Mouse (Mus musculus): ENCODE results near the gene Slc39a3. TPM values are rescaled to one million over a fixed set of nuclear protein-coding genes. Genes with fewer than 3 reads are reported as not detected.
A peak's percentile ranks its signal among the peaks of the same experiment; 100 is the strongest.

The Slc39a3 gene
- polyA plus RNA-seq, 1 experiment from 2014 or later: 15.4 TPM

DNA sequence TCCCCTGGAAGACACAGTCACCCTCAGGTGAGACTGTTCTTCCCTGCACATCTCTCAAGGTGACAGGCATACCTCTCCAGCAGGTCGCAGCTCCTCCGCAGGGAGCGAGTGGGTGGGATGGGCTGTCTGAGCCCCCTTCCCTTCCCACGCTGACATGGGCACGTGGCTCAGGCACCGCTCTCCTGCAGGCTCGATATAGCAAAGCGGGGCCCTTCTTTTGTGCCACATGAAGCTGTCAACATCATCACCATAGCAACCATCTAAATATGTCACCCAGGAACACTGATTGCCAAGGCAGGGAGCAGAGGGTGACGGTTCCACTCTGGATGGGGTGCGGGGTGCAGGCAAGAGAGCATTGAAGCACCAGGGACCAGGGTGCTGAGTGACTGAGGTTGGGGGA, 36.1 kb downstream of the Slc39a3 start:
- 48% methylated on average over 10 of the region's 10 CpGs for WGBS
- Histone ChIP-seq H3K9ac (replicated peaks; ENCODE audit: low read depth) (no peak overlapping the region), H3K4me2 (replicated peaks; ENCODE audit: low read depth, low read length) (no peak overlapping the region), H3K36me3 (ENCODE audit: insufficient read depth, low read length) (no peaks in the 10 kb centered on the region), H3K4me1 (ENCODE audit: insufficient read depth, low read depth, low read length) (no peaks in the 10 kb centered on the region), H3K9me3 (ENCODE audit: low read length) (no peaks in the 10 kb centered on the region), H3K27ac (ENCODE audit: low read length) (no peak overlapping the region), H3K4me3 (ENCODE audit: low read depth, low read length) (no peak overlapping the region), H3K27me3 (replicated peaks; ENCODE audit: insufficient read depth, low read length) (no peaks in the 10 kb centered on the region)
- ATAC-seq: no peak
- TF ChIP-seq EP300 (IDR thresholded peaks at IDR 0.05): no peak
- TF ChIP-seq CTCF (IDR thresholded peaks at IDR 0.05): no peak
- DNase-seq (ENCODE audit: low spot score): no peak

DNA sequence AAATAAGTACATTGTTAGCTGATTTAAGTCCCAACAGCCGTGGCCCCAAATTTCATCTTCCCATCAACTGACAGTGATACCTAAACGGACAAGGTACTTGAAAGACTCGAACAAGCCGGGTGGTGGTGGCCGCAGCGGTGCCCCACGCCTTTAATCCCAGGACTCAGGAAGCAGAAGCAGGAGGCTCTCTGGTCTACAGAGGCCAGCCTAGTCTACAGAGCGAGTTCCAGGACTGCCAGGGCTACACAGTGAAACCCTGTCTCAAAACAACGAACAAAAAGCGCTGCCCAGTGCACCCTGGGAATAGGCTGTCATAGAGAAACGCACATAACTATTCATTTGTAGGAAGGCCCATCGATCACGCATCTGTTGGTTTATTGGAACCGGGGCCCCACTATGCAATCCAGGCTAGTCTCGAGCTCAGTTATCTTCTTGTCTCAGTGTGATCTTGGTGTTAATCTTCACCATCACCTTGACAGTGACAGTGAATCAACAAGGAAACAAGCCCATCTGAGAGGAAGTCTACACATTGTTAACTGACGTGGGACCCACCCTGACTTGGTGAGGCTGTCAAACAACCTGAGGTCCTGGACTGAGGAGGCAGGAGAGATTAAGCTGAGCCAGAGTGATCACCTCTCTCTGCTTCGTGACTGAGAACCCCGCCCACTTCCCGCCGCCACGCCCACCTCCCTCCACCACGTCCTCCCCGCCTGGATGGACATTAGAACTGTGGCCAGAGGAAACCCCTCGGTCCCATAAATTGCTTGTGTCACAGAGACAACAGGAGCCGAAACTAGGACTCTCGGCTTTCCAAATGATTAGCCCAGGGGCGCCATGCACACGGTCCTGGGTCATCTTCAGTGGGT, 36.8 kb downstream of the Slc39a3 start:
- no peak overlapping the region for H3K4me2 ChIP-seq (replicated peaks; ENCODE audit: low read depth, low read length)
- no peaks in the 10 kb centered on the region for H3K27me3 ChIP-seq (replicated peaks; ENCODE audit: insufficient read depth, low read length)
- ATAC-seq (no peak), DNase-seq (ENCODE audit: low spot score) (no peak)
- no peak overlapping the region for H3K27ac ChIP-seq (ENCODE audit: low read length)
- no peaks in the 10 kb centered on the region for H3K36me3 ChIP-seq (ENCODE audit: insufficient read depth, low read length)
- TF ChIP-seq EP300 (IDR thresholded peaks at IDR 0.05) (no peak), CTCF (IDR thresholded peaks at IDR 0.05) (no peak)
- WGBS: 40% methylated on average over 28 of the region's 28 CpGs
- no peak overlapping the region for H3K4me3 ChIP-seq (ENCODE audit: low read depth, low read length)
- no peaks in the 10 kb centered on the region for H3K9me3 ChIP-seq (ENCODE audit: low read length)
- H3K9ac ChIP-seq (replicated peaks; ENCODE audit: low read depth): no peak overlapping the region
- H3K4me1 ChIP-seq (ENCODE audit: insufficient read depth, low read depth, low read length): no peaks in the 10 kb centered on the region

DNA sequence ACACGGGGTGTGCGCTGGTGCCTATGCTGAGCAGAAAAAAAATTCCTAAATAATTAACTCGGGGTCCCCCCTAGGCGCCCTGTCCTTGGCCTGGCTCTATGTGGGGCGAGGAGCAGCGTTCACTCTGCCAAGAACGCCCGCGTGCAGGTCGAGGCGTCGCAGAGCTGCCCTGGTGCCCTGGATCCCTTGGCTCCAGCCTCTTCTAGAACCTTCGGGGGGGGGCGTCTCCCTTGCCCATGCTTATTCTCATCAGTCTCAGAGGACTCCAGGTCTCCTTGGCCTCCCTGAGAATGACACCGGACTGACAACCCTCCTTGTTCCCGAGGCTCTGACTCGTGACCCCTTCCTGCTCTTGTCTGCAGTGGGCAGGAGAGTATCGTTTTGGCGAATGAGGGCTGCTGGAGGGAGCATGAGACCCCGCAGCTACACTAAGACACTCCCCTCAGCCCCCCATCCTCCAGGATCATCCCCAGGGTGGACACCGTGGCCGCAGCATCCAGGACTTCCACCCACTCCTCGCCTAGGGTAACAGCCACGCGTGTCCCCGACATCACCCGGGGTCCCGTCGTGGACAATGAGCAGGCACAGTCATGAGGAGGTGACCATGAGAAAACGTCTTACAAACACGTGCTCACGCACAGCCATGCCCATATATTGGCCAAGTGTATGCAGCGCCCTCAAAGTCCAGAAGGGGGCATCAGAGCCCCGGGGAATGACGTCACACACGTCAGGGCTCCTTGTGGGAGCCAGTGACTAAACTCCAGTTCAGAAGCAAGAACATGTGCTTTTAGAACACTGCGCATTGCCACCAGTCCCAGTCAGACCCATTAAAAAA, 37.6 kb downstream of the Slc39a3 start:
- Histone ChIP-seq H3K9ac (replicated peaks; ENCODE audit: low read depth) (no peak overlapping the region), H3K27me3 (replicated peaks; ENCODE audit: insufficient read depth, low read length) (0 out of 2 replicates have a peak, but pooled peaks cover 5% of the 10 kb centered on the region), H3K4me2 (replicated peaks; ENCODE audit: low read depth, low read length) (no peak overlapping the region), H3K4me3 (ENCODE audit: low read depth, low read length) (no peak overlapping the region), H3K9me3 (ENCODE audit: low read length) (no peaks in the 10 kb centered on the region), H3K27ac (ENCODE audit: low read length) (no peak overlapping the region), H3K4me1 (ENCODE audit: insufficient read depth, low read depth, low read length) (no peaks in the 10 kb centered on the region), H3K36me3 (ENCODE audit: insufficient read depth, low read length) (no peaks in the 10 kb centered on the region)
- TF ChIP-seq EP300 (IDR thresholded peaks at IDR 0.05): no peak
- TF ChIP-seq CTCF (IDR thresholded peaks at IDR 0.05): peak; percentile 95
- peak; percentile 89 for DNase-seq (ENCODE audit: low spot score)
- 26% methylated on average over 37 of the region's 37 CpGs for WGBS
- peak; percentile 91 for ATAC-seq

DNA sequence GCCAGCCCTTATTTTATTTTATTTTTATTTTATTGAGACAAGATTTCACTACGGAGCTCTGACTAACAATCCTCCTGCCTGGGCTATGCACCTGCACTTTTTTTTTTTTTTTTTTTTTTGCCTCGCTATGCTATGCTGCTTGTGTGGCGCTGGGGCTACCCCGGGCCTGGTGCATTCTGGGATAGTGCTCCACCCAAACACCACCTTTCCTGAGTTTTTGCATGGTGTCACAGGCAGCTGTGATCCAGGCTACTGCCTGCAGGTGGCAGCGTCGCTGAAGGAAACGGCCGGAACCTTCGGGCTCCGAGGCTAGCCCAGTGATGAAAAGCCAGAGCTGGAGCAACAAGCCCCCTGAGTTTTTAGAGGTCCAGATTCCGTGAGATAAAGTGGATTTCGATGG, 38.4 kb downstream of the Slc39a3 start:
- WGBS: 5% methylated on average over 12 of the region's 12 CpGs
- ATAC-seq: peak; percentile 25; the same call in 1 of the 2 replicates
- H3K36me3 ChIP-seq (ENCODE audit: insufficient read depth, low read length): no peaks in the 10 kb centered on the region
- no peak overlapping the region for H3K4me2 ChIP-seq (replicated peaks; ENCODE audit: low read depth, low read length)
- TF ChIP-seq CTCF (IDR thresholded peaks at IDR 0.05) (peak; percentile 74), EP300 (IDR thresholded peaks at IDR 0.05) (no peak)
- no peak overlapping the region for H3K4me3 ChIP-seq (ENCODE audit: low read depth, low read length)
- peak; percentile 65 for DNase-seq (ENCODE audit: low spot score)
- no peaks in the 10 kb centered on the region for H3K9me3 ChIP-seq (ENCODE audit: low read length)
- no peaks in the 10 kb centered on the region for H3K4me1 ChIP-seq (ENCODE audit: insufficient read depth, low read depth, low read length)
- 0 out of 2 replicates have a peak, but pooled peaks cover 7% of the 10 kb centered on the region for H3K27me3 ChIP-seq (replicated peaks; ENCODE audit: insufficient read depth, low read length)
- no peak overlapping the region for H3K27ac ChIP-seq (ENCODE audit: low read length)
- H3K9ac ChIP-seq (replicated peaks; ENCODE audit: low read depth): no peak overlapping the region

DNA sequence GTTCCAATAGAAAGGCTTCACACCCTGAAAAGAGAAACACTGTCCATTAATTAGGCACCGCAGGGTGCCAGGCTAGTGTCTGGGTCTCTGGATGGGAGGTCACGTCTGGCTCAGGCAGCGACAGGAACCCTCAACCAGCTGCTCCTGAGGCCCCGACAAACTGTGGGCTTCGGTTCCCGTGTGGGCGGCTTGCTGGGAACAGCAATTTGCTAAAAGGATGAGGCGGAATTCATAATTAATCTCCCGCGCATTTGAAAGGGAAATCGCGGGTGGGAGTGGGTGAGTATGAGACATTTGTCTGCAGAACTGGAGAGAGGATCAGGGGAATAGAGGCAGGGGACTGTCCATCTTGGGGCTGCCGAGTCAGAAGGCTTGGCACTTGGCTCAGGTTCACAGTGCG, 39.2 kb downstream of the Slc39a3 start:
- no peak for TF ChIP-seq CTCF (IDR thresholded peaks at IDR 0.05)
- 37% methylated on average over 13 of the region's 14 CpGs for WGBS

DNA sequence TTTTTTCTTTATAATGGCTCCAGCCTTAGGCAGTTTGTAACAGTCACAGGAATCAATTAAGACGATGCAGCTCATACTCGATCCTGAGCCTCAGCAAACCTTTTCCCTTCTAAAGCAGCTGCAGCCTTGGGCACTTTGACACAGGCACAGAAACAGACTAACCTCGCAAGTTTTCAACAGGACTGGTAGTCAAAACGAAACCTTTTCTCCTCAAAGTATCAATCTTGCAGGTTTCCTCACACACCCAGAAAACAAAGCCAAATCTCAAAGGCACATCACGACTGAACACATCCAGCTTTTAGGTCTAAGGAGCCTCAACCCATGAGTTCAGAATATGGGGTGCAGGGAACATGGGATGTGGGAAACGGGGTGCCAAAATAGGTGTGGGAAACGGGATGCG, 39.9 kb downstream of the Slc39a3 start:
- no peak for DNase-seq (ENCODE audit: low spot score)
- no peaks in the 10 kb centered on the region for H3K36me3 ChIP-seq (ENCODE audit: insufficient read depth, low read length)
- no peak for TF ChIP-seq CTCF (IDR thresholded peaks at IDR 0.05)
- no peak for TF ChIP-seq EP300 (IDR thresholded peaks at IDR 0.05)
- no peak overlapping the region for H3K27ac ChIP-seq (ENCODE audit: low read length)
- H3K4me2 ChIP-seq (replicated peaks; ENCODE audit: low read depth, low read length): no peak overlapping the region
- no peak overlapping the region for H3K4me3 ChIP-seq (ENCODE audit: low read depth, low read length)
- 0 out of 2 replicates have a peak, but pooled peaks cover 7% of the 10 kb centered on the region for H3K27me3 ChIP-seq (replicated peaks; ENCODE audit: insufficient read depth, low read length)
- no peaks in the 10 kb centered on the region for H3K4me1 ChIP-seq (ENCODE audit: insufficient read depth, low read depth, low read length)
- no peak for ATAC-seq
- WGBS: 82% methylated on average over 8 of the region's 8 CpGs
- H3K9ac ChIP-seq (replicated peaks; ENCODE audit: low read depth): no peak overlapping the region
- H3K9me3 ChIP-seq (ENCODE audit: low read length): no peaks in the 10 kb centered on the region

More for the DNA sequence above, 39.2 kb downstream of the Slc39a3 start:
- no peak for DNase-seq (ENCODE audit: low spot score)
- Histone ChIP-seq H3K9me3 (ENCODE audit: low read length) (no peaks in the 10 kb centered on the region), H3K4me3 (ENCODE audit: low read depth, low read length) (no peak overlapping the region), H3K27me3 (replicated peaks; ENCODE audit: insufficient read depth, low read length) (0 out of 2 replicates have a peak, but pooled peaks cover 7% of the 10 kb centered on the region), H3K4me2 (replicated peaks; ENCODE audit: low read depth, low read length) (no peak overlapping the region), H3K4me1 (ENCODE audit: insufficient read depth, low read depth, low read length) (no peaks in the 10 kb centered on the region), H3K27ac (ENCODE audit: low read length) (no peak overlapping the region), H3K9ac (replicated peaks; ENCODE audit: low read depth) (no peak overlapping the region), H3K36me3 (ENCODE audit: insufficient read depth, low read length) (no peaks in the 10 kb centered on the region)
- no peak for ATAC-seq
